Mouse (Mus musculus): ENCODE data around the gene Gm42957.
A peak's percentile ranks its signal among the peaks of the same experiment; 100 is the strongest.
"Not testable (repeated sequence)": the region's sequence is repeated elsewhere in the genome, so short reads cannot be mapped to it uniquely, and the experiment has no call there.

Gene Gm42957

DNA sequence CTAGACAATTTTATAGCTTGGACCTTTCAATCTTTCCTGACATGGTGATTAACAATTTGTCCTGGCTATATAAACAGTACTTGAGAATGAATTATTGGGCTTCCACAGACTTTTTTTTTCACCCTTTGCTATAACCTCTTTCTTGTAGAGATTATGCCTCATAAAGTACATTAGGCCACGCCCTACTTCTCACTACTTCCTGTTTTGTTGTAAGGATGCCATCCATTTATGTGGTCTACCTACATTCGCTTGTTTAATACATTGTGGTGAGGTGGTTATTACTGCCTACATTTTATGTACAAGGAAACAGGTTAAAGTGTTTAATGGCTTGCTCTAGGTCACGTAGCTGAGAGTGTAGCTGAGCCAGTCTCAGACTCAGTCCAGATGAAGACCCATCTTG lies 39.9 kb downstream of the Gm42957 start:
- no peak for DNase-seq (ENCODE audit: low spot score)

- no peak for DNase-seq (ENCODE audit: low spot score)
Observed at GRCm38 (mm10) chr3:96675690-96676089, 40.4 kb downstream of the Gm42957 start.

DNA sequence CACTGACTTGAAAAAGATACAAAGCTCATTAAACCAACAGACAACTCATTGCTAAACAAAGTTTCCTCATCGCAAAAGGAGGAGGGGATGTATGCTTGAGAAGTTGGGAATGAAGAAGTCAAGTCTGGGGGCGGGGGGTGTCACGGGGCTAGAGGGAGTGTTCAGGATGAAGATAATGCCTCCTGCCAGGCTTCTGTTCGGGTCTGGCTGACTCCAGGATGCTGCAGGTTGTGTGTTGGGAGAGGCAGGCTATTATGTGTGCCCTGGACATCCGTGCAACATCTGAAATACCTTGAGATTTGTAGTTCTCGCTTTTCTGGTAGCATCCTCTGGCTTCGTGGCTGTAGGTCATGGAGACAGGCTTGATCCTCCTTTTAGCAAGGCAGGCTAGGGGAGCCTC lies 43.2 kb downstream of the Gm42957 start:
- no peak for DNase-seq (ENCODE audit: low spot score)

DNA sequence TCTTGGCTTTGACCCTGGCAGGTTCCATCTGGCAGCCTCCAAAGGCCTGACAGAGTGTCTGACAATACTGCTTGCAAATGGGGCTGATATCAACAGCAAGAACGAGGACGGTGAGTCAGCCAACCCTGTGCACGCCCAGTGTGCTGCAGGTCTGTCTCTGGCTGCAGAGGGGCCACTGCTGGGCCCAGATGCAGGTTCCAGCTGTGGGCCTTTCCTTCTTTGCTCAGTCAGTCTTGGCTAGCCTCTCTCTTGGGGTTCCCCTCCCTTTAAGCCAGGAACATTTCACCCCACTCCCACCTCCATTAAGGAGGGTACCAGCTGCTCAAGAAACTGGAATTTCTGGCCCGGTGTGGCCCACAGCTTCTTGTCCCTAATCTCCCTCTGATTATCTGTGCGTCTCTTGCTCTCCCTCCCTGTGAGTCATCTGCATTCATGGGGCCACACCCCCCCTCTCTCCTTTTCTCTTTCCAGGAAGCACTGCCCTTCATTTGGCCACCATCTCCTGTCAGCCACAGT lies 43.9 kb downstream of the Gm42957 start:
- DNase-seq (ENCODE audit: low spot score) = no peak

DNA sequence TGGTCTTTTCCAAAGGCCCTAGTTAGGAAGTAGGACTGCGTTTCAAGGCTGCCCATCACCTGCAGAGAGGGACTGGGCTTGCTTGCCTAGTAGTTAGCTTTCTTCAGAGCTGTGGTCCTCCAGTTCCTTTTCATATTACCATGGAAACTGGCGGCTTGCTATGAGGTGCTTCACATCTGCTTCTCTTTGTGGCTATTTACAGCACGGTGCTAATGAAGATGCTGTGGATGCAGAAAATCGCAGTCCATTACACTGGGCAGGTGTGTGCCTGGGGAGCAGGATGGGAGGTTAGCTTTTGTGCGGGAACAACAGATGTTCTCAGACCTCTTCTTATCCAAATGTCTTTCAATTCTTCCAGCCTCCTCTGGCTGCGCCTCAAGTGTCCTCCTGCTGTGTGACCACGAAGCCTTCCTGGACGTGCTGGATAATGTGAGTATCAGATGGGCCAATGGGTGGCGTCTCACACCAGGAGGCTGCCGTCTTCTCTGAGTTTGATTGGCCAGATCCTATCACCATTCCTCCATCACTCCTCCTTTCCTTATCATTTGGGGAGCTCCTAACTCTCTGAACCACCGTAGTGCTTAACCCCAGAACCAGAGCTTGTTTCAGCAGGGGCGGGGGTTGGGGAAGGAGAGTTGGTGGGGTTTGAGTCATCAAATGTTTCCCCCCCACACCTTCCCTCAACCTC lies 45.1 kb downstream of the Gm42957 start:
- DNase-seq (ENCODE audit: low spot score) = no peak

- no peak for DNase-seq (ENCODE audit: low spot score)
Observed at GRCm38 (mm10) chr3:96683496-96683895, 48.2 kb downstream of the Gm42957 start.

DNA sequence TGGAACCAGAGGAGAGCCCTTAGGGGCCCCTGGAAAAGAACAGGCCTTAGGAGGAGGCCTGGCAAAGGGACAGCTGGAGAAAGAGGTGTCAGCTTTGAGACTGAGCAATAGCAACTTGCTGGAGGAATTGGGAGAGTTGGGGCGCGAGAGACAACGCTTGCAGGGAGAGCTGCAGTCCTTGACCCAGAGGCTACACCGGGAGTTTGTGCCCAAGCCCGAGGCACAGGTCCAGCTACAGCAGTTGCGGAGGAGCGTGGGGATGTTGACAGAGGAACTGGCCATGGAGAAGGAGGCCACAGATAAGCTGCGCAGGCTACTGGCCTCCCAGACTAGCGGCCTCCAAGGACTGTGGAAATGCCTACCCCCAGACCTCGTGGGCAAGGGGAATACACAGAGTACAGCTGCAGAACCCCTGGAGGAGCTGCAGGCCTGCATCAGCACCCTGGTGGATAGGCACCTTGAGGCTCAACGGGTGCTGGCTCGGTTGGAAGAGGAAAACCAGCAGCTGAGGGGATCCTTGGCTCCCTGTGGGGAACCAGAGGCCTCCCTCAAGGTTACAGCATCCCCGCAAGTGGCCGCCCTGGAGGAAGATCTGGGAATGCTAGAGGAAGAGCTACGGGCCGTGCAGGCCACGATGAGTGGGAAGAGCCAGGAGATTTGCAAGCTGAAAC lies 49.0 kb downstream of the Gm42957 start:
- no peak for DNase-seq (ENCODE audit: low spot score)

DNA sequence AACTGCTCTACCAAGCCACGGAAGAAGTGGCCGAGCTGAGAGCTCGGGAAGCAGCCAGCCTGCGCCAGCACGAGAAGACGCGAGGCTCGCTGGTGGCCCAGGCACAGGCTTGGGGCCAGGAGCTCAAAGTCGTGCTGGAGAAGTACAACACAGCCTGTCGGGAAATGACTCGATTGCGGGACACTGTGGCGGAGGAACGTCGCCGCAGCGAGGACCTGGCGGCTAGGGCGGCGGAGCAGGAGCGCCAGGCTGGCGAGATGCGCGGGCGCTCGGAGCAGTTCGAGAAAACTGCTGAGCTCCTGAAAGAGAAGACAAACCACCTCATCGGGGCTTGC lies 49.5 kb downstream of the Gm42957 start:
- no peak for DNase-seq (ENCODE audit: low spot score)

DNA sequence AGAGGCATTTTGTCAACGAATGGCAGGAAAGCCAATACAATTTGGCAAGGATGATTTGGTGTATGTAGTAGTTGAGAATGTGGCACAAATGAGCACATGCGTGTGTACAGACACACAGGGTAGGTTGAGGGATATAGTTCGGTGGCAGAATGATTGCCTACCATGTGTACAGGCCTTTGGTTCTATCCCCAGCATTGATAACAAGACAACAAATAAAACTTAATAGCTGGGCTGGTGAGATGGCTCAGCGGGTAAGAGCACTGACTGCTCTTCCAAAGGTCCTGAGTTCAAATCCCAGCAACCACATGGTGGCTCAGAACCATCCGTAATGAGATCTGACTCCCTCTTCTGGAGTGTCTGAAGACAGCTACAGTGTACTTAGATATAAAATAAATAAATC lies 50.8 kb downstream of the Gm42957 start:
- DNase-seq (ENCODE audit: low spot score) = not testable (repeated sequence)

GRCm38 (mm10) chr3:96688854-96689253 lies 53.6 kb downstream of the Gm42957 start:
- no peak for DNase-seq (ENCODE audit: low spot score)

DNA sequence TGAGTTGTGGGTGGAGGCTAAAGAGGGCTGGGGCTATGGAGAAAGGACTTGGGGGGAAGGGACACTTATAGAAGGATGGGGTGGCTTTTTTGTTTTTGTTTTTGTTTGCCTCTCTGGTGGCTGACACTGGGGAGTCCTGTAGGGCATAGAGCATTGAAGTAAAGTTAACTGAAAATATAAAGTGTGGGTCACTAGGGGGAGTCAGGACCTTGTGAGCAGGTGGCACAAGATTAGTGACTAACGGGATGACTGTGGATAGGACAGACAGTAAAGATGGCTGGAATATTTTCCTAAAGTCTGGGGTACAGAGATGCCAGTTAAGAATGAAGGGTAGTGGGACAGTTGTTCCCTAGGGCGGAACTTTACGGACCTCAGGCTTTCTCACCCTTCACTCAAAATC lies 55.0 kb downstream of the Gm42957 start:
- no peak for DNase-seq (ENCODE audit: low spot score)

DNA sequence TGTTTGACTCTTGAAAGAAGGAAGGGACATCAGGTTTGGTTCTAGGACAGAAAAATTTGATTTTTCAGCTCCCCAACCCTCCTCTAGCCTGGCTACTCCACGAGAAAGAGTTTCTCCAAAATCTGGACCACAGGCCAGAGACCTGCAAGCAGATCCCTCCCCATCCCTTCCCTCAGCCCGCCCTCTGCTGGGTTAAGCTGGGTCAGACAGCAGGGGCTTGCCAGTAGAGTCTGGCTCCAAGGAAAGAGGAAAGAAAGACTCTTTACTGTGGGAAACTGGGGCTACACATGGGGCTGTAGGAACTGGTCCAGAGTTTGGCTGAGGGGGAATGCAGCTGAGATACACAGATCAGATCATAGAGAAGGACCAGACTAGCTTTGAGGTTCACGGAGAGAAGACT lies 57.2 kb downstream of the Gm42957 start:
- DNase-seq (ENCODE audit: low spot score) = peak; percentile 60

GRCm38 (mm10) chr3:96693579-96693978 lies 58.3 kb downstream of the Gm42957 start:
- no peak for DNase-seq (ENCODE audit: low spot score)

DNA sequence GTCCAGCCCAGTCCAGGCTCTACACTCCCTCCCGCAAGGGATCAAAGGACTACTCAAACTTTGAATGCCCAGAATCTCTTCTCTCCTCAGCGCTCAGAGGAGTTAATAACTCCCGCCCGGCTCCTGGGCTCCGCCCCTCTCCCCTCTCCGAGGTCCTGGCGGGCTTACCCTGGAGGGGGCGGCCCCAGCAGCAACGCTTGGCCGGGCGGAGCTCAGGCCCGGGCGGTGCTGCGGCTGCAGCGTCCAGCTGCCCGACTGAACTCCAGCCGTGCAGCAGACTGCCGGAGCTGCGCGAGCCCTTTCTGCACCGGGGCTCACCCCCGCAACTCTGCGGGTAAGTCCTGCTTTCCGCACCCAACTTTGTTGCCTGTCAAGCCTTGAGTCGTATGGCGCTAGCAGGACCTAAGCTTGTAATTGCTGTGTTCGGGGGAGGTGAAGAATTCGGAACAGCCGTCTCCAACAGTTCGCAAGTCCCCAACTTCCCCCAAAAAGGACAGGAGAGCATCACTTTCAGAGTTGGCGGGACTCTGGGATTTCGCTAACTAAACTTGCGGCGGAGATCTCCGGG lies 61.0 kb downstream of the Gm42957 start, which contains the start of gene Pias3:
Gene Pias3 (plus strand): TSS at position 187 of the 568 bp plus-strand sequence.
- peak; percentile 85 for DNase-seq (ENCODE audit: low spot score)

- peak; percentile 92 for DNase-seq (ENCODE audit: low spot score)
Observed at GRCm38 (mm10) chr3:96696766-96697732, 61.8 kb downstream of the Gm42957 start.

- no peak for DNase-seq (ENCODE audit: low spot score)
Observed at GRCm38 (mm10) chr3:96698993-96699690, 63.9 kb downstream of the Gm42957 start.

DNA sequence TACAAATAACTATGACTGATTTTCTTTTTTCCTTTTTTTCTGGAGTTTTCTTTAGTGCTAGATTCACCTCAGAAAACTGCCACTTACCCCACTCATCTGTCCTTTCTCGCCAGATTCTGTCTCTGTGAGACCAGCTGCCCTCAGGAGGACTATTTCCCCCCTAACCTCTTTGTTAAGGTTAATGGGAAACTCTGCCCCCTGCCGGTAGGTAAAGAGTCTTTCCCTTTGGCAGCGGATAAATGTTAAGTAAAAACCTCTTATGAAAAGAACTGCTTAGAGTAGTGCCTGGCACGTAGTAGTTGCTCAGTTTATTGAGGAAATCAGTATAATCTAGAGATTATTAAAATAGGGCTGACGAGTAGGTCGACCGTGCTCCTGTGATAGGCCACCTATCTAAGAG lies 65.1 kb downstream of the Gm42957 start:
- DNase-seq (ENCODE audit: low spot score) = peak; percentile 50

DNA sequence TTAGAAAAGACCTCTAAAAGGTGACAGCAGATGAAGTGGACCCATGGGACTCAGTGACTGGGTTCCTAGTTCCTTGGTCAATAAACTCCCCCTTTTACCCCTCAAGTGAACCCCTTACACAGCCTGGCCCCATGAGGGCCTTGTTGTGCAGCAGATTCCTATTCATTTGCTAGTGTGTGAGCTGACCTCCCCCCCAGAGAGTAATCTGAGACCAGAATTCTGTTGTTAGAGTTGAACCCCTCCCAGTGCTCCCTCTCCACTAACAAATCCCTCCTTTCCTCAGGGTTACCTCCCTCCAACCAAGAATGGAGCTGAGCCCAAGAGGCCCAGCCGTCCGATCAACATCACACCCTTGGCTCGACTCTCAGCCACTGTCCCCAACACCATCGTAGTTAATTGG lies 65.7 kb downstream of the Gm42957 start:
- DNase-seq (ENCODE audit: low spot score) = no peak

Measured in retina, embryonic 14.5 days (tissue).